Mouse (Mus musculus) myocyte (in vitro differentiated cells): ENCODE data around the gene Defb39. TPM values are rescaled to one million over a fixed set of nuclear protein-coding genes. Genes with fewer than 3 reads are reported as not detected.

ENCODE experiments used
- H3K27me3 ChIP-seq: one replicate; pipeline ENCODE4 v1.6.1; 2011; ENCODE audit not compliant: control insufficient read depth, insufficient read depth, insufficient read length
- H3K36me3 ChIP-seq: one replicate; pipeline ENCODE4 v1.6.1; 2011; ENCODE audit not compliant: control insufficient read depth, insufficient read depth
- H3K4me2 ChIP-seq: one replicate; pipeline ENCODE4 v1.6.1; 2011; ENCODE audit warnings: low read depth, control low read depth
- H3K4me3 ChIP-seq: one replicate; pipeline ENCODE4 v1.5.1; 2011; ENCODE audit warnings: mild to moderate bottlenecking, control low read depth, moderate library complexity
- H3K79me2 ChIP-seq: one replicate; pipeline ENCODE4 v1.6.1; 2011; ENCODE audit not compliant: control insufficient read depth, insufficient read depth
- H3ac ChIP-seq: one replicate; pipeline ENCODE4 v1.6.1; 2011; ENCODE audit not compliant: control insufficient read depth, insufficient read length
- CEBPB ChIP-seq: IDR thresholded peaks from 2 replicates; pipeline ENCODE4 v1.6.1; 2011; ENCODE audit warnings: mild to moderate bottlenecking, moderate library complexity; ENCODE audit not compliant: poor library complexity, insufficient read depth, severe bottlenecking
- E2F4 ChIP-seq: IDR thresholded peaks from one replicate; pipeline ENCODE4 v1.6.1; 2011; ENCODE audit warnings: mild to moderate bottlenecking, control low read depth, moderate library complexity; ENCODE audit not compliant: insufficient read depth
- MAX ChIP-seq: IDR thresholded peaks from one replicate; pipeline ENCODE4 v1.6.1; 2011; ENCODE audit warnings: low read depth, mild to moderate bottlenecking, control low read depth
- MYOD1 ChIP-seq, 3 experiments: IDR thresholded peaks; one replicate each; pipeline ENCODE4 v1.6.1; 2011; ENCODE audit warnings: control low read depth in 2 of 3, low read depth in 2 of 3, mild to moderate bottlenecking in 2 of 3, moderate library complexity in 1 of 3; ENCODE audit not compliant: insufficient read length in 2 of 3, control insufficient read depth in 1 of 3
- MYOG ChIP-seq, 3 experiments: IDR thresholded peaks; one replicate each; pipeline ENCODE4 v1.6.1; 2011; ENCODE audit warnings: control low read depth in 2 of 3, low read depth in 2 of 3, mild to moderate bottlenecking in 2 of 3; ENCODE audit not compliant: insufficient read length in 2 of 3, control insufficient read depth in 1 of 3, insufficient read depth in 1 of 3
- POLR2A ChIP-seq: IDR thresholded peaks from one replicate; pipeline ENCODE4 v1.6.1; 2011; ENCODE audit warnings: low read depth, mild to moderate bottlenecking, control low read depth, moderate library complexity; ENCODE audit not compliant: insufficient read length
- POLR2AphosphoS2 ChIP-seq: IDR thresholded peaks from one replicate; pipeline ENCODE4 v1.6.1; 2011; ENCODE audit warnings: low read depth, control low read depth; ENCODE audit not compliant: insufficient read length
- REST ChIP-seq: IDR thresholded peaks from one replicate; pipeline ENCODE4 v1.6.1; 2011; ENCODE audit warnings: mild to moderate bottlenecking, control low read depth, moderate library complexity; ENCODE audit not compliant: insufficient read depth, insufficient read length
- SRF ChIP-seq: IDR thresholded peaks from one replicate; pipeline ENCODE4 v1.6.1; 2011; ENCODE audit warnings: low read depth; ENCODE audit not compliant: control insufficient read depth, insufficient read length
- TCF12 ChIP-seq: IDR thresholded peaks from one replicate; pipeline ENCODE4 v1.6.1; 2011; ENCODE audit warnings: mild to moderate bottlenecking, control low read depth; ENCODE audit not compliant: poor library complexity, insufficient read depth, severe bottlenecking
- TCF3 ChIP-seq: IDR thresholded peaks from one replicate; pipeline ENCODE4 v1.6.1; 2011; ENCODE audit warnings: low read depth, control low read depth; ENCODE audit not compliant: insufficient read length
- USF1 ChIP-seq: IDR thresholded peaks from one replicate; pipeline ENCODE4 v1.6.1; 2011; ENCODE audit warnings: low read depth, mild to moderate bottlenecking, control low read depth, moderate library complexity
- polyA plus RNA-seq: library from polyadenylated mRNA; unstranded; fragments of >200 nt; fragmentation: generic; extraction: Trizol; gene quantifications from one replicate; pipeline ENCODE4 v1.2.1, GENCODE M21; 2012; ENCODE audit warnings: missing spikeins

Gene Defb39
- polyA plus RNA-seq, result not detected

- H3K27me3 ChIP-seq, result no peaks in the 10 kb centered on the region
- no peak for TF ChIP-seq TCF3
- TF ChIP-seq USF1, result no peak
- TF ChIP-seq MAX, result no peak
- no peak for TF ChIP-seq REST
- no peak for TF ChIP-seq MYOG (IDR thresholded peaks at IDR 0.05; ENCODE audit: control insufficient read depth in 1 of 3, insufficient read depth in 1 of 3, insufficient read length in 2 of 3, low read depth in 2 of 3)
- TF ChIP-seq SRF, result no peak
- TF ChIP-seq MYOD1 (IDR thresholded peaks at IDR 0.05; ENCODE audit: control insufficient read depth in 1 of 3, insufficient read length in 2 of 3, low read depth in 2 of 3), result no peak
- TF ChIP-seq POLR2AphosphoS2, result no peak
- TF ChIP-seq TCF12, result no peak
- no peak for TF ChIP-seq E2F4
- TF ChIP-seq CEBPB, result no peak
- no peak for TF ChIP-seq POLR2A
- no peak within 1 kb of the TSS for H3K4me2 ChIP-seq
- H3ac ChIP-seq, result no peak within 1 kb of the TSS
- no peak within 1 kb of the TSS for H3K4me3 ChIP-seq
- no peaks in the 10 kb centered on the region for H3K36me3 ChIP-seq
- H3K79me2 ChIP-seq, result no peaks in the 10 kb centered on the region
These were observed at the start of gene Defb39 for GRCm38 (mm10) chr8:19064710-19065109. Defb39 (minus strand) TSS chr8:19064810.

- Histone ChIP-seq H3K4me2 (no peak overlapping the region), H3K79me2 (no peaks in the 10 kb centered on the region), H3K27me3 (no peaks in the 10 kb centered on the region), H3K36me3 (no peaks in the 10 kb centered on the region), H3ac (no peak overlapping the region), H3K4me3 (no peak overlapping the region)
- no peak for TF ChIP-seq MAX
These were observed 1.4 kb upstream of the Defb39 start for GRCm38 (mm10) chr8:19066013-19066412.

- no peaks in the 10 kb centered on the region for H3K36me3 ChIP-seq
- H3K79me2 ChIP-seq, result no peaks in the 10 kb centered on the region
- no peak overlapping the region for H3ac ChIP-seq
- H3K4me3 ChIP-seq, result no peak overlapping the region
- no peak for TF ChIP-seq MYOD1 (IDR thresholded peaks at IDR 0.05; ENCODE audit: control insufficient read depth in 1 of 3, insufficient read length in 2 of 3, low read depth in 2 of 3)
- no peak for TF ChIP-seq TCF12
- no peak for TF ChIP-seq E2F4
- TF ChIP-seq USF1, result no peak
- no peak for TF ChIP-seq CEBPB
- no peak for TF ChIP-seq POLR2AphosphoS2
- TF ChIP-seq SRF, result no peak
- no peaks in the 10 kb centered on the region for H3K27me3 ChIP-seq
- no peak overlapping the region for H3K4me2 ChIP-seq
These were observed 1.7 kb downstream of the Defb39 start for GRCm38 (mm10) chr8:19062891-19063290.

- H3K79me2 ChIP-seq, result no peaks in the 10 kb centered on the region
- H3K36me3 ChIP-seq, result no peaks in the 10 kb centered on the region
- no peaks in the 10 kb centered on the region for H3K27me3 ChIP-seq
- no peak overlapping the region for H3K4me2 ChIP-seq
- no peak for TF ChIP-seq POLR2A
- TF ChIP-seq E2F4, result no peak
- no peak for TF ChIP-seq MAX
- TF ChIP-seq REST, result no peak
- no peak for TF ChIP-seq TCF12
- no peak for TF ChIP-seq CEBPB
- no peak for TF ChIP-seq POLR2AphosphoS2
- no peak overlapping the region for H3ac ChIP-seq
- H3K4me3 ChIP-seq, result no peak overlapping the region
These were observed 19.4 kb downstream of the Defb39 start for GRCm38 (mm10) chr8:19045242-19045641.

GRCm38 (mm10) chr8:19026466-19026865 is 38.1 kb downstream of the Defb39 start, which contains the start of gene Defb38:
Defb38 (minus strand) TSS chr8:19026566.
- Histone ChIP-seq H3K79me2 (no peaks in the 10 kb centered on the region), H3K27me3 (no peaks in the 10 kb centered on the region), H3K4me3 (no peak within 1 kb of the TSS), H3K4me2 (no peak within 1 kb of the TSS), H3ac (no peak within 1 kb of the TSS), H3K36me3 (no peaks in the 10 kb centered on the region)
- TF ChIP-seq TCF12, result no peak
- no peak for TF ChIP-seq REST
- no peak for TF ChIP-seq CEBPB
- no peak for TF ChIP-seq USF1
- TF ChIP-seq MYOG (IDR thresholded peaks at IDR 0.05; ENCODE audit: control insufficient read depth in 1 of 3, insufficient read depth in 1 of 3, insufficient read length in 2 of 3, low read depth in 2 of 3), result no peak
- no peak for TF ChIP-seq POLR2AphosphoS2
- TF ChIP-seq POLR2A, result no peak
- TF ChIP-seq MYOD1 (IDR thresholded peaks at IDR 0.05; ENCODE audit: control insufficient read depth in 1 of 3, insufficient read length in 2 of 3, low read depth in 2 of 3), result no peak
- TF ChIP-seq MAX, result no peak
- TF ChIP-seq E2F4, result no peak
- no peak for TF ChIP-seq SRF
- no peak for TF ChIP-seq TCF3

Other genes with a start within 250 kb of the Defb39 start
- not detected for gene Defb40, start 86.6 kb downstream of the Defb39 start, polyA plus RNA-seq
- gene Defb37, start 73.8 kb downstream of the Defb39 start, polyA plus RNA-seq, result not detected
- not detected for gene Defb38, start 38.2 kb downstream of the Defb39 start, polyA plus RNA-seq
- not detected for gene Defb12, start 50.0 kb upstream of the Defb39 start, polyA plus RNA-seq
- not detected for gene Defb34, start 58.9 kb upstream of the Defb39 start, polyA plus RNA-seq
- not detected for gene Gm45826, start 76.0 kb upstream of the Defb39 start, polyA plus RNA-seq
- gene Defb14, start 129.5 kb upstream of the Defb39 start, polyA plus RNA-seq, result not detected
- not detected for gene Defb4, start 133.9 kb upstream of the Defb39 start, polyA plus RNA-seq
- not detected for gene Defb6, start 160.7 kb upstream of the Defb39 start, polyA plus RNA-seq
- not detected for gene Defb46, start 175.1 kb upstream of the Defb39 start, polyA plus RNA-seq
- gene Defb5, start 182.8 kb upstream of the Defb39 start, polyA plus RNA-seq, result not detected
- not detected for gene Defb3, start 228.6 kb upstream of the Defb39 start, polyA plus RNA-seq